Mouse (Mus musculus): ENCODE results near the gene Calcoco2.

GRCm38 (mm10) chr11:96070353-96070752 lies 41.4 kb downstream of the Calcoco2 start:
- TF ChIP-seq CTCF (IDR thresholded peaks at IDR 0.05; ENCODE audit: low read depth): no peak
- TF ChIP-seq EP300 (IDR thresholded peaks at IDR 0.05; ENCODE audit: low read depth): no peak
